Mouse (Mus musculus): Measurements from ENCODE around the gene Rabl3.

The Rabl3 gene

GRCm38 (mm10) chr16:37598463-37598862 is 58.8 kb downstream of the Rabl3 start:
- no peak for DNase-seq (ENCODE audit: low read depth)

DNA sequence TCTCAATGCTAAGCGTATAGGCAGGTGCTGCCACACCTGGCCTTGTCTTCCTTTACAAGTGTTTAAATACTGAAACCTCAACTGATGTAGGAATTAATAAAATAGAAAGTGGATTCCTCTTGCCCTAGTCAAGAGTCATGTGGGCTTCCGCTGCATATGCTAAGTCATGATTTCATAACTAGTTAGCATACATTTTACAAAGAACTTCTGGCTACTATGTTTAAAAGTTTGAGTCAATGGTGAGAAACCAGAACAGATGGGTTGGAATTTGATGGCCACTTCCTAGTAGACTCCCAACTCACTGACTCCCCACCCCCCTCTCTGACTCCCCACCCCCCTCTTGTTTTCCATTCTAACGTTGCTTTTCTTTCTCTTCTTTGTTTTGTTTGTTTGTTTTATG is 59.6 kb downstream of the Rabl3 start:
- no peak for DNase-seq (ENCODE audit: low read depth)

DNA sequence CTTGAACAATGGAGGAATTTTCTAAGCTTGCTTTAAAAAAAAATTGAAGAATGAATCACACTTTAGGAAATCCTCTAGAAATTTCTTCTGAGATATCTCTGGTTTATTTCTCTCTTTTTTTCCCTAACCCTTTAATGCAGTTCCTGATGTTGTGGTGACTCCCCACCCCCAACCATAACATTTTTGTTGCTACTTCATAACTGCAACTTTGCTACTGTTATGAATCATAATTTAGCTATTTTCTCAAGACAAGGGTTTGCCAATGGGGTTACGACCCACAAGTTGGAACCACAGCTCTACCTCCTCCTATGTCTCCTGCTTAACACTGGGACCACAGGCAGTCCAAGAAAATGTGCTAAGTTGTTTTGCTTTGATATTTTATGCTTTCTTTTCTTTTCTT is 63.7 kb downstream of the Rabl3 start:
- no peak for DNase-seq (ENCODE audit: low read depth)

DNA sequence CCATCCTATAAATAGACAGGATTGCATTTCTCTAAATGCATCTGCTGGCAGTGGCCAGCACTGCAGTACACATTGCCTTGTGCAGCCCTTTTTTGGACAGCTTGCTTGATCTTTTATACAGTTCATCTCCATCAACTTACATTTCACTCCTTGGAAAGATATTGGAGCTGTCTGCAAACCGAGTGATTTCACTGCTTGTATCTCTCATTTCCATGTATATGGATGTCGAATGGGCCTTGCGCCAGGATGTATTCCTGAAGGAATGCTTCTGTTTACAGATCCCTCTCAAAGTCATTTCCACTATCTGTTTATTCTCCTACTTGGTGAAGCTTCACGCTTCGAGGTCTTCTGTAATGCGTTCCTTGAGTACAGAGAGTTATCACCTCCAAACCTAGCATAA is 64.6 kb downstream of the Rabl3 start:
- DNase-seq (ENCODE audit: low read depth), result no peak

GRCm38 (mm10) chr16:37610333-37610732 is 70.6 kb downstream of the Rabl3 start:
- no peak for DNase-seq (ENCODE audit: low read depth)

GRCm38 (mm10) chr16:37611072-37611471 is 71.4 kb downstream of the Rabl3 start:
- no peak for DNase-seq (ENCODE audit: low read depth)

DNA sequence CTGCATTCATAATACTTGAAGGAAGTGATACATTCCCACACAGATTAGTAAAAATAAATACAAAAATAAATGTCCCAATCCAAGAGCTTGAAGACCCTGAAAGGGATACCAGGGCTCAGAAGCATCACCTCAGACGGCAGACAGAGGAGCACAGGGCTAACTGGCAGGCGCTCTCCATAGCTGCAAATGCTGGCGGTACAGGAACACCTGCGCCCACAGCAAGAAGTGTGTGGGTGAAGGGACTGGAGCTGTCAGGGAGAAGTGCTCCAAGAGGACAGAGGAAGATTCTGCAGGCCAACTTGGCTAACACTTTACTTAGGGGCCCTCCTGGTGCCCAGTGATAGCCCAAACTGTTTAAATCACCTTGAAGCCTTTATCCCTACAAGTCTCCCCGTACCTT is 72.3 kb downstream of the Rabl3 start:
- DNase-seq (ENCODE audit: low read depth), result no peak

DNA sequence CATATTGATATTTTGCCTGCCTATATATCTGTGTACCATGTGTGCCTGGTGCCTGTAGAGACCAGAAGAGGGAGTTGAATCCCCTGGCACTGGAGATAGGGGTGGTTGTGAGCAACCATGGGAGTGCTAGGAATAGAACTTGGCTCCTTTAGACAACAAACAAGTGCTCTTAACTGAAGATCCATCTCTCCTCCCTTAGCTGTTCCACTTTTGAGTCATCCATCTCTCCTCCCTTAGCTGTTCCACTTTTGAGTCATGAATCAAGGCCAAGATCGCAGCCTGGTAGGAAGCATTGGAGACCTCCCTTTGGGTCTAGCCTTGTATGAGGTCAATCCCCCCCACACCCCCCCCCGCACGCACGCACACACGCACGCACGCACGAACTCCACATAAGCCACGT is 74.9 kb downstream of the Rabl3 start:
- no peak for DNase-seq (ENCODE audit: low read depth)

DNA sequence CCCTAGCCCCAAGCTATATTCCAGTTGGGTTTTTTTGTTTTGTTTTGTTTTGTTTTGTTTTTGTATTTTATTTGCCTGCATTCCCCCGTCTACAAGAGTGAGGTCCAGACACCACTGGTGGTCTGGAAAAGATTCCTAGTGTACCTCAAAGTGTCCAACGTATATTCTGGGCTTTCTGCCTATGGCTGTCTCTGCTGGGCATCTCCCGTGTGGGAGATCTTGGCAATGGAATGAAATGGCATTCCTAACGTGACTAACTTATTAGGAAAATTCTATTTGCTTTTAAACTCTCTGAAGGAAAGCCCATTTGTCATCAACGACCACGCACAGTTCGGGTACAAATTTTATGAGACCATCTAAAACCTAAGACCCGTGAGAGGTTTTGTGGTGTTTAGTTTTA is 75.7 kb downstream of the Rabl3 start:
- no peak for DNase-seq (ENCODE audit: low read depth)

- DNase-seq (ENCODE audit: low read depth), result no peak
Observed at GRCm38 (mm10) chr16:37616104-37616503, 76.4 kb downstream of the Rabl3 start.

DNA sequence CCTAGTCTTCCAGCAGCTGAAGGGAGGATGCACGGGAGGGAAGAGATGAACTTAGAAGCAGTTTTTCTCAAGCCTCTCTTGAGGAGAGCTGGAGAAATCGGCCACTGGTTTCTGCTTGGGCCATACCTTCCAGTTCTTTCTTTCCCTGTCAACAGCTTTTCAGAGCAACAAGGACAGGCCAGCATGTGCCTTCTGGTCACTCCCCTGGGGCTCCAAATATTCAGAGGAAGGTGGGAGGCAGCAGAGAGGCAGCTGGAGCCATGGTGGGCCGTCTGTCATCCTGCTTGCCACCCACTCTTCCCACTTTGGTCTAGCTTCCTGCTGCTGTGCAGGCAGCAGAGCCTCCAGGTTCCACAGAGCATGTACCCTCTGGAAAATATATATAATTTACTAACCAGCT is 78.0 kb downstream of the Rabl3 start:
- no peak for DNase-seq (ENCODE audit: low read depth)

Measured in naive thymus-derived CD4-positive, alpha-beta T cell, adult 2 months (primary cell).